Mouse (Mus musculus) cortical plate, adult 2 months (tissue): ENCODE measurements at regions not wholly inside any gene's neighbourhood (a gene's known extent, or its start where the extent isn't known, plus 50 kb on each side); places are given as distances from the start of the nearest gene placed in this dataset.

Experiments
- H3K27ac ChIP-seq: fragments of 200-500 bp; 2 replicates; pipeline ENCODE4 v1.5.1; 2012; ENCODE audit warnings: low read length, control low read depth, inconsistent platforms; ENCODE audit not compliant: insufficient read depth
- H3K4me1 ChIP-seq: fragments of 200-500 bp; 2 replicates; pipeline ENCODE4 v1.6.1; 2011; ENCODE audit warnings: low read length; ENCODE audit not compliant: control insufficient read depth, insufficient read depth
- H3K4me3 ChIP-seq: fragments of 200-500 bp; 2 replicates; pipeline ENCODE4 v1.5.1; 2011; ENCODE audit warnings: mild to moderate bottlenecking, low read length, control low read depth; ENCODE audit not compliant: insufficient read depth
- CTCF ChIP-seq: fragments of 200-500 bp; IDR thresholded peaks from 2 replicates; pipeline ENCODE4 v1.5.1; 2011; ENCODE audit warnings: mild to moderate bottlenecking, control low read depth, low read length; ENCODE audit not compliant: insufficient read depth; ENCODE audit errors: extremely low read depth
- POLR2A ChIP-seq: fragments of 200-500 bp; IDR thresholded peaks from 2 replicates; pipeline ENCODE4 v1.6.1; 2011; ENCODE audit warnings: mild to moderate bottlenecking, low read length, control low read depth; ENCODE audit not compliant: insufficient read depth; ENCODE audit errors: extremely low read depth

GRCm38 (mm10) chr4:62755237-62755900, 195.7 kb downstream of the Rgs3 start:
- Histone ChIP-seq H3K27ac (no peak overlapping the region), H3K4me3 (no peak overlapping the region), H3K4me1 (no peaks in the 10 kb centered on the region)
- TF ChIP-seq CTCF (no peak), POLR2A (no peak)

DNA sequence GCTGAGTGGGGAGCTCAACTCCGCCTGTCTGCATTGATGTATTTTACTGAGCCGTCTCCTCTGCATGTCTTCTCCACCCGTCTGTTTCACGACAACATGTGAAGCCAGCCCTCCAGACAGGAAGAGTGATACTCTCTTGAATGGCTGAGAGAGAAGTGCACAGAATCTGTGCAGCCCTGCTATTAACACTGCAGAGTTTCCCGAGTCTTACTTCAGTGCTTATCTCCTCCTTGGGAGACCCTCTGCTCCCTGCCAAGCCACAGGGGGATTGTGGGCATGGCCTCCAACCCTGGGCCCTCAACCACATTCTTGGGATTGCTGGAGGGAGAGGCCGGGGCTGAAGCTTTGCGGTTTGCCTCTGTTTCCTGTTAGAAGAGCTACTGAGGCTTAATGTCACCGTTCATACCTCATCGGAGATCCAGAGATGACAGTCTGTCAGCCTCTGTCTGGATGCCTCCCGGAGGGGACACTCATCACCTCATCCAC, 197.1 kb downstream of the Rgs3 start:
- Histone ChIP-seq H3K27ac (no peak overlapping the region), H3K4me3 (no peak overlapping the region), H3K4me1 (no peaks in the 10 kb centered on the region)
- no peak for TF ChIP-seq POLR2A
- TF ChIP-seq CTCF, result no peak

DNA sequence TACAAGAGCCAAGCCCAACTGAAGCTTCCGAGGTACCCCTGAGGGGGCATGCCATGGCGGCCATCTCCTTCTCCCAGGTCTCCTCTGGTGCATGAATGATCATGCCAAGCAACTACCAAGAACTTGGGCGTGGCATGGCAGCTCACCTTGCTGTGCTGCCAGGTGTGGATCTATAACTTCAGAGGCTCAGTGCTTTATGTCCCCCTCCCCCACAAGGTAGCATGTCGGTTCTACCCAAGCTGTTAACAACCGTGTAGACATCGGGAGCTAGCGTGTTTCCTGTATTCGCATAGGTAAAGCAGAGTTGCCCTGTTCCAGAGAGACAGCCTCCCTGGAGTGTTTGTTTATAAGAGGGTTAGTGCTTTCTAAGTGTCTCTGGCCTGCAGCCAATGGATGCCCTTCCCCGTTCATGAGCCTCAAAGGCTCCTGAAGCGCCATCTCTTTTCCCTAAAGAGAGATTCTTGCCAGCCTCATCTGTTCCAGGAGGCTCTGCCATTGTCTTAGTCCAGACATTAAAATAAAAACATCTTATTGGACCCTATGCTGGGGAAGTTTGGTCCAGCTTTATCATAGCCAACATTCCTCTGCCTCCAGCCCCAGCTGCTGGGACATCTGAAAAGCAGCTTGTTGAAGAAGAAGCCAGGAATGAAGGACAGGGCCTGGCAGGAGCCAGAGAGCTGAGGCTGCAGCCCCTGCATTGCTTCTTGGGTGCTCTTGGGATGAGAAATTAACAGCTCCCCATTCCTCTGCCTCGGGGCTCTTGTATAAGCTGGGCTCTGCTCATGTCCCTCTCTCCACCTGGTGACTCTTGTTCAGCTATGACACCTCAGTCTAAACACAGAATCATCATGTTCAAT, 201.3 kb downstream of the Rgs3 start:
- no peak overlapping the region for H3K27ac ChIP-seq

DNA sequence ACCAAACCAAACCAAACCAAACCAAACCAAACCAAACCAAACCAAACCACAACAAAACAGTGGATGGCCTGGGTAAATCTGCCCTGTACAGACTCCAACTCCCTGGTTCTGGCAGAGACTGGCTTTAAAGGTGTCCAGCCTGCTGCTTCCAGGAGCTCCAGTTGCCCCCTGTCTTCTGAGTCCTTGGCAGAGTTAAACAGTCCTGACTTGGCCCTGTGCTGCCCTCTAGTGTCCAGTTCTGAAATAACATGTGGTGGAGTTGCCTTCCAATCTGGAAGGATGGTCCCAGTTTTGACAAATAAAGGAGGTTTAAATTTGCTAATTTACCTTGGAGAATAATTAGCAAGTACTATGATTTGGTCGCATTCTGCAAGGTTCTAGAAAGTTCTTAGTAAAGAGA, 202.0 kb downstream of the Rgs3 start:
- Histone ChIP-seq H3K4me1 (no peaks in the 10 kb centered on the region), H3K4me3 (no peak overlapping the region), H3K27ac (no peak overlapping the region)
- TF ChIP-seq CTCF (peak; percentile 95), POLR2A (no peak)

More for the DNA sequence above, 201.3 kb downstream of the Rgs3 start:
- TF ChIP-seq POLR2A (no peak), CTCF (no peak)
- no peak overlapping the region for H3K4me3 ChIP-seq
- H3K4me1 ChIP-seq, result no peaks in the 10 kb centered on the region

- no peak overlapping the region for H3K4me3 ChIP-seq
- no peak overlapping the region for H3K27ac ChIP-seq
- TF ChIP-seq CTCF, result peak; percentile 94
- TF ChIP-seq POLR2A, result no peak
- H3K4me1 ChIP-seq, result no peaks in the 10 kb centered on the region
These were observed 201.4 kb upstream of the Zfp618 start for GRCm38 (mm10) chr4:62763990-62764389.

DNA sequence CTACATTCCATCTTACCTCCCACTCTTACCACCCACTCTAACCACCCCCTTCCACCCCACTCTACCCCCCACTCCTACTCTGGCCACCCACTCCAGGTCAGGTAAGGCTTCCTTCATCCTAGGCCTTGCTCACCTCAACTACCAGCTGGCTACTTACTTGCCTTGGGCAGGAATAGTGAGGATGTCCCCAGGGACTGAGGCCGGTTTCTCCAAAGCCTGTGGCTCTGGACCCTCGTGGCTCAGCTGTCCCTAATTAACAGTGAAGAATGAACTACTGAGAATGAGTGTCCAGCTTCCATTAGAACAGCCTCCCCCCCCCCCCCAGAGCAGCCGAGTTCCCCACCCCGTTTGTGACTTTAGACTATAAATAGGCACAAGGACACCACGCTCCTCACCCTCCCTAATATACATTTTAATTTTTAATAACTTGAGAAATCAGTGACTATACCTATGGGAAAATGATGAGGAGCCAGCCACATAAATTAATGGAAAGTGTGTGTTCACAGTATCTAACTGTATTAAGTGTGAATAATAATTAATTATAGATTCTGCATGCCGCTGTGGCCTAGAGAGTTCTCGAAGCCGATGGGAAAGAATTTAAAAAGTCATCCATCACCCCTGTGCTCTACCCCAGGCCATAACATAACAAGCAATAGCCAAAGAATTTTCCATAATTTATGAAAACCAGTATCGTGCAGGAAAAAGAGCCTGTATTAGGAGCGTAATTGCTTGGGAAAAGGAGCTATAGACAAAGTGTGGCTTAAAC, 195.7 kb upstream of the Zfp618 start:
- H3K4me3 ChIP-seq, result no peak overlapping the region
- no peak for TF ChIP-seq CTCF
- TF ChIP-seq POLR2A, result no peak
- no peaks in the 10 kb centered on the region for H3K4me1 ChIP-seq
- H3K27ac ChIP-seq, result no peak overlapping the region

DNA sequence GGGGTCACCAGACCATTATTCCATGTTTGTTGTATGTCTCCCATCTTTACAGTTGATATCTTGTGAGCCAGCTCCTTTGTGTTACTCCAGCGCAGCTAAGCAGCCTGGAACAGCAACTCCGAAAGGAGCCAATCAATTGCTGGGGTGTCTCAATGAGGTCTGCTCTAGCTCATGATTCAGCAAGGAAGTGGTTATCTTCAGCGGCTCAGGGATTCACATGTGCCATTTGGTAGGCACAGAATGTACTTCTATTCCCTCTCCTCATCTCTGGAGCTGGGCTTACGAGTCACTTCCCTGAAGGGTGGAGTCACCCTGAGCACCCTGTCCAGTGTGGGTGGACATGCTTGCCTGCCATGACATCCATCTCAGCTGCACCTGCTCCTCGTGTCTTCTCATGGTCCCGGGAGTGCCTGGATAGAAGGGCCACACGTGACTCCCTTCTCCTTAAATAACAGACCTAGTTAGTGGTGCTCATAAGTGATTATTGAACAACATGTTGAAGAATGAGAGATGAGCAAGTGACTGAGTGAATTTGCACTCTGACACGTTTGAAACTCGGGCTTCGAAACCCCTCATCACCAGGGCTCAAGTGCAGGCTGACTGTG, 190.3 kb upstream of the Zfp618 start:
- no peak for TF ChIP-seq POLR2A

GRCm38 (mm10) chr4:62776881-62777280, 188.5 kb upstream of the Zfp618 start:
- TF ChIP-seq POLR2A, result no peak
- no peak for TF ChIP-seq CTCF
- no peak overlapping the region for H3K4me3 ChIP-seq
- H3K4me1 ChIP-seq, result no peaks in the 10 kb centered on the region
- H3K27ac ChIP-seq, result no peak overlapping the region

More for the DNA sequence above, 190.3 kb upstream of the Zfp618 start:
- no peak overlapping the region for H3K4me3 ChIP-seq
- H3K4me1 ChIP-seq, result no peaks in the 10 kb centered on the region
- no peak overlapping the region for H3K27ac ChIP-seq

- Histone ChIP-seq H3K4me3 (no peak overlapping the region), H3K4me1 (no peaks in the 10 kb centered on the region), H3K27ac (no peak overlapping the region)
- TF ChIP-seq POLR2A (no peak), CTCF (no peak)
These were observed 187.9 kb upstream of the Zfp618 start for GRCm38 (mm10) chr4:62777436-62777835.
